Mouse (Mus musculus) hindbrain, embryonic 10.5 days (tissue): ENCODE data around the gene Mlh1. TPM values are rescaled to one million over a fixed set of nuclear protein-coding genes. Genes with fewer than 3 reads are reported as not detected.

Experiments
- DNase-seq: peaks from one replicate; pipeline ENCODE4 v3.0.0-alpha.2; 2017; ENCODE audit warnings: low spot score
- H3K27ac ChIP-seq: fragments of 300-500 bp; sonication (generic); 2 replicates; pipeline ENCODE4 v1.5.1; 2016; ENCODE audit warnings: mild to moderate bottlenecking, moderate library complexity
- H3K27me3 ChIP-seq: fragments of 300-500 bp; sonication (generic); 2 replicates; pipeline ENCODE4 v1.6.1; 2016; ENCODE audit warnings: mild to moderate bottlenecking; ENCODE audit not compliant: poor library complexity, insufficient read depth, severe bottlenecking
- H3K36me3 ChIP-seq: fragments of 300-500 bp; sonication (generic); 2 replicates; pipeline ENCODE4 v1.6.1; 2016; ENCODE audit warnings: mild to moderate bottlenecking, moderate library complexity
- H3K4me1 ChIP-seq: fragments of 300-500 bp; sonication (generic); replicated peaks from 2 replicates; pipeline ENCODE4 v1.6.1; 2016; ENCODE audit warnings: mild to moderate bottlenecking
- H3K4me3 ChIP-seq: fragments of 300-500 bp; sonication (generic); 2 replicates; pipeline ENCODE4 v1.5.1; 2016; ENCODE audit warnings: mild to moderate bottlenecking, moderate library complexity
- H3K9me3 ChIP-seq: fragments of 300-500 bp; sonication (generic); 2 replicates; pipeline ENCODE4 v1.6.1; 2016; ENCODE audit warnings: mild to moderate bottlenecking, moderate library complexity
- WGBS: fragments of 180-500 bp; shearing (Covaris S2); methylation state at CpG from one replicate; pipeline ENCODE4 v1.1.7; 2016; 5-methylcytosine and 5-hydroxymethylcytosine counted together
- polyA plus RNA-seq: library from polyadenylated mRNA; unstranded; fragments of >200 nt; fragmentation: Nextera tagmentation; extraction: Ambion mirVana; gene quantifications from 2 replicates; pipeline ENCODE4 v1.2.1, GENCODE M21; 2016

Gene Mlh1
- polyA plus RNA-seq, 1 experiment from 2014 or later: 41.0 TPM

DNA sequence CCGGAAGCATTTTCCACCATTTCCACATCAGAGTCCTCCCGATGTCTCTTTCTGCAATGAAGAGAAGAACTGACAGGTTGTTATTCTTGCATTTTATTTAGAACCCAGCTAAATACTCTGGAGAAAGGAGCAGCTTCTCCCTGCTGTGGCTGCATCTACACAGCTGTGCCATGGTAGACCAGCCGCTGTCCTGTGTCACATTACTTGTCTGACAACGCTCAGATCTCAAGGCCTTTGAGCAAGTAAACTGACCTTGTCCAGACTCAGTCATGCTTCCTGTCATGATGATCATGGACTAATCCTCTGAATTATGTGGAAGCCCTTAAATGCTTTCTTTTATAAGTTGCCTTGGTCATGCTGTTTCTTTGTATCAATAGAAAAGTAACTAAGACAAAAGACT is 31.8 kb downstream of the Mlh1 start:
- Histone ChIP-seq H3K4me1 (no peaks in the 10 kb centered on the region), H3K27ac (no peak overlapping the region), H3K36me3 (peaks cover 80% of the 10 kb centered on the region), H3K9me3 (no peaks in the 10 kb centered on the region), H3K27me3 (no peaks in the 10 kb centered on the region), H3K4me3 (no peak overlapping the region)
- DNase-seq: no peak
- WGBS: 90% methylated on average over 4 of the region's 4 CpGs

DNA sequence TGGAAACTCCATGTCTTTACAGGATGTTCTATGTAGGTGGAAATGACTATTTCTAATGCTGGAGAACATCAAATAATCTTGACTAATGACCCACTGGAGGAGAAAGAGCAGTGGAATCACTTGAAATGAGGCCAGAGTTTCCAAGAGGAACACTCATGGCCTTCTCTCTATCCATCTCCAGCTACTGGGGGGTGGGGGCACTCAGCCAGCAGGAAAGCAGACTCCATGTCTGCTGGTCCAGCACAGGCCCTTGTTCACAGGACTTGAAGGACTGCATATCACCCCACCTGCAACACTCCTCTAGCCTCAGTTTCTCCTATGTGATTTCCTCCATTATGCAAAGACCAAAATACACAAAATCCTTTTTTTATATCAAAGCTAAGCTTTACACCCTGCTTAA is 33.9 kb downstream of the Mlh1 start:
- DNase-seq: no peak
- no peaks in the 10 kb centered on the region for H3K4me1 ChIP-seq
- no peak overlapping the region for H3K4me3 ChIP-seq
- no peaks in the 10 kb centered on the region for H3K9me3 ChIP-seq
- H3K27me3 ChIP-seq: no peaks in the 10 kb centered on the region
- H3K36me3 ChIP-seq: peaks cover 91% of the 10 kb centered on the region
- H3K27ac ChIP-seq: no peak overlapping the region

DNA sequence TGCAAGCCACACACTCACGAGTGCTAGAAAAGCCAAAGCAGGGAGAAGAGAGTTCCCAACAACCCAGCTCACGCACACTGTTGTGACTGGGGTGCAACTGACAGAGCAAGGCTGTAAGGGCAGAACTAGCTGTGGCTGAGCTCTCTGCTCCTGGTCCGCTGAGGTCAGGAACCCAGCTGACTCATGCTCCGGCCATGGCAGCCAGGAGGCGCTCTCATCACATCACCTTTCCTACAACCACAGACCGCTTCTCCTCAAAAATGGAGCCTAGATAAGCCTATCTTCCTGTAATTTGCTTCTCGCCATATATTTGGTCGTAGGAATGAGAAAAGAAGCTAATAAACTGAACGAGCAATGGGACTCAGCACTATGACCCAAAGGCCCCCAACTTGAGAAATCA is 36.9 kb downstream of the Mlh1 start:
- no peaks in the 10 kb centered on the region for H3K4me1 ChIP-seq
- no peaks in the 10 kb centered on the region for H3K9me3 ChIP-seq
- H3K27me3 ChIP-seq: no peaks in the 10 kb centered on the region
- DNase-seq: no peak
- 94% methylated on average over 9 of the region's 9 CpGs for WGBS
- no peak overlapping the region for H3K27ac ChIP-seq
- H3K36me3 ChIP-seq: peaks cover 92% of the 10 kb centered on the region
- no peak overlapping the region for H3K4me3 ChIP-seq

DNA sequence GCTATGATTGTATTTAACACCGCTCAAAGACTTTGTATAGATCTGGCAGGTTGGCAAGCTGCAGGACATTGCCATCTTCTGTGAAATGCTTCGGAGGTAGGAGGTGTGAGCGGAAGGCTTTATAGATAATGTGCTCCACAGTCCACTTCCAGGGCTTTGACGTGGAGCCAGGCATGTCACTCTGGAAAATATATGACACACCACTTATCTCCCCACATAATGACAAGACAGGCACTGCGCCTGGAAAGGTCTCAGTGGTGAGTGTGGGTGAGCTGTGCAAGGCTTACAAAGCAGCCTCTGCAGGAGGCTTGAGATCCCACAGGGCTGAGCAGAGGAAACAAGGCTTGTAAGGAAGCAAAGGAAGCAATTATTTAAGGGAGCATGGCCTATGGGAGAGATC is 43.1 kb downstream of the Mlh1 start:
- Histone ChIP-seq H3K27ac (no peak overlapping the region), H3K4me3 (no peak overlapping the region), H3K36me3 (peaks cover 92% of the 10 kb centered on the region)

DNA sequence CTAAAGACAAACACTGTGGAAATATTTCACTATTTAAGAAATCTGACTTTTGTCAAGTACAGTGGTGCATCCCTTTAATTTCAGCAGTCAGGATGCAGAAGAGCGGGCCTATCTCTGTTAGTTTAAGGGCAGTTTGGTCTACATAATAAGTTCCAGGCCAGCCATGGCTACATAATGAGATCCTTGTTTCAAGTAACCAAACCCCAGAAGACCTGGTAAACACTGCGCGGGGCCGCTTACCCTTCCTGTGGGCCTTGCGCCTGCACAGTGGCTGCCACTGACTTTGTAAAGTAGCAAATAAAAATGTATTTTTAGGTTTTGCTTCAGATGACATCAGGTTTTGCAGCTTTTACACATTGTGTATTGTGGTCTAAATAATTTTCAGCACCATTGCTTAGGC is 48.2 kb downstream of the Mlh1 start:
- no peaks in the 10 kb centered on the region for H3K27me3 ChIP-seq
- DNase-seq: no peak
- H3K27ac ChIP-seq: no peak overlapping the region
- H3K4me1 ChIP-seq: no peaks in the 10 kb centered on the region
- 85% methylated on average over 5 of the region's 5 CpGs for WGBS
- H3K9me3 ChIP-seq: no peaks in the 10 kb centered on the region
- peaks cover 96% of the 10 kb centered on the region for H3K36me3 ChIP-seq
- no peak overlapping the region for H3K4me3 ChIP-seq

More for the DNA sequence above, 43.1 kb downstream of the Mlh1 start:
- H3K4me1 ChIP-seq: no peaks in the 10 kb centered on the region
- DNase-seq: no peak
- WGBS: 90% methylated on average over 5 of the region's 5 CpGs
- no peaks in the 10 kb centered on the region for H3K27me3 ChIP-seq
- no peaks in the 10 kb centered on the region for H3K9me3 ChIP-seq

DNA sequence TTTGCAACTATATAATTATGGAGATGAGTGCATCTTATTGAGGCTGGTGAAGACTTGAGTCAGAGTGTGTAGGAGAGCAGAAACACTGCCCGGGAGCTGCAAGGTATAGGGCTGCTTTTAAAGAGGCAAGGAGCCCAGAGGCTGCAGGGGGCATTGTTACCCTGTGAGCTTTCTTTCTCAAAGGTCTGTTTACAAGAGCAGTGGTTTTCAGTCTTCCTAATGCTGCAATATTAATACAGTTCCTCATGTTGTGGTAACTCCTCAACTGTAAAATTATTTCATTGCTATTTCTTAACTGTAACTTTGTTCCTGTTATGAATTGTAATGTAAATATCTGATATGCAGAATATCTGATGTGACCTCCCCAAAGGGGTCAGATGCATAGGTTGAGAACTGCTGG is 50.0 kb downstream of the Mlh1 start:
- H3K27ac ChIP-seq: no peak overlapping the region
- H3K9me3 ChIP-seq: no peaks in the 10 kb centered on the region
- H3K36me3 ChIP-seq: peaks cover 90% of the 10 kb centered on the region
- H3K27me3 ChIP-seq: no peaks in the 10 kb centered on the region
- WGBS: 95% methylated on average over 1 of the region's 1 CpGs
- no peak for DNase-seq
- no peak overlapping the region for H3K4me3 ChIP-seq
- H3K4me1 ChIP-seq: no peaks in the 10 kb centered on the region

DNA sequence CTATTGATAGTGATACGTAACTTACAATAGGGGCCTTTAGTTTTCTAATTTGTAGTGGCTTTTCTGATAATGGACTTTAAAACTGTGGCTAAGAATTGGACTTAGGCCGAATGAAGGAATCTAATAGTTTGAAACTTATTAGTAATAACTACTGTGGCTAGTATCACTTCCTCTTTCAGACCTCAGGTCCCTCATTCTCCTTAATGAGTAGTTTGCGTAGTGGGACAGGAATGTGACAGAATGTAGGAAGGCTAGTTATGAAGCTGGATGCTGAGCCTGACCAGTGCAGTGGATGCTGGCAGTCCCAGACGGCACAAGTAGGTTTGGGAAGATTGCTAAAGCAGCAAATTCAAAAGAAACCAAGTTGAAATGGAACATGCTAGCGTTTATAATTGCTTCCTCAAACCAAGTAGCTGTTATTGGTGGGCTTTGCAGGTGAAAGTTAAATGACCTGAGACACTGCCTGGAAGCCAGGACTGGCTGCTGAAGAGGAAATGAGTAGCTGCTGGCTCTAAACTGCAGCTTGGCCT is 51.0 kb downstream of the Mlh1 start:
- no peaks in the 10 kb centered on the region for H3K9me3 ChIP-seq
- no peak overlapping the region for H3K4me3 ChIP-seq
- no peak overlapping the region for H3K27ac ChIP-seq
- no peak for DNase-seq
- H3K36me3 ChIP-seq: peaks cover 90% of the 10 kb centered on the region
- no peaks in the 10 kb centered on the region for H3K27me3 ChIP-seq
- WGBS: 94% methylated on average over 5 of the region's 5 CpGs
- H3K4me1 ChIP-seq: no peaks in the 10 kb centered on the region

DNA sequence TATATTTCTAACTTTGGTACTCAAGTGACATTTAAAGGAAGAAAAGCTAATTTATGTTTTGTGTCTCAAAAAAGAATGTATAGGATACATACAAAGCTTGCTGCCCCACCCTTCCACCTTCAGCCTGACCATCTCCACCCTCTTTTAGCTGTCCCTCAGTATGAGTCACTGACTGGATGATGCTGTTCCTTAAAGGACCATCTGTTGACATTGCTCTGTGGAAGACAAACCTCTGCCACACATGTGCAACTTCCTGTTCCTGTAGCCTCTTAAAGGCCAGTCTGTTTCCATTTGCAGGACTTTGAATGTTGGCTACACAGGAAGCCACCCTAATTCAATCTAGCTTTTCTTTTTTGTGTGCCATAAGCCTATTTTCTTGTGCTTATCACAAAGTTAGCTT is 55.2 kb downstream of the Mlh1 start:
- Histone ChIP-seq H3K36me3 (peaks cover 68% of the 10 kb centered on the region), H3K9me3 (no peaks in the 10 kb centered on the region), H3K27me3 (no peaks in the 10 kb centered on the region), H3K27ac (no peak overlapping the region), H3K4me3 (no peak overlapping the region), H3K4me1 (no peaks in the 10 kb centered on the region)
- no peak for DNase-seq

DNA sequence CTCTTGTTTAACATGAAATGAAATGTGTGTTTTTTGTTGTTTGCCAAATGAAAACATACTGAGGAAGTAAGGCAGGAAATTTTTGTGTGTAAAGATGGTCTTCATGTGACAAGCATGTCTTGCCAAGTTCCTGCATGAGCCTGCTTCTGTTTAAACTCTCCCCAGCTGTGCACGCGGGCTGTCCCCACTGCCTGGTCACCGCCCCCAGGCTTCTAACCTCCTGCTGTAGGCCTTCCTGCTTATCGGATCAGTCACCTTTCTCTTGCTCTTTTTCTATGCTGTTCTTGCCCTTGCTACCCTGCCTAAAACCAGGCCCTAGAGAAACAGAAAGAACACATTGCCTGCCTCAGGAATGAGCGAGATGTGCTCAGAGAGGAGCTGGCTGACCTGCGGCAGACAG is 58.1 kb downstream of the Mlh1 start:
- WGBS: 72% methylated on average over 6 of the region's 6 CpGs
- Histone ChIP-seq H3K4me1 (no peaks in the 10 kb centered on the region), H3K9me3 (no peaks in the 10 kb centered on the region), H3K27me3 (no peaks in the 10 kb centered on the region), H3K27ac (no peak overlapping the region), H3K36me3 (peaks cover 43% of the 10 kb centered on the region), H3K4me3 (no peak overlapping the region)
- no peak for DNase-seq

DNA sequence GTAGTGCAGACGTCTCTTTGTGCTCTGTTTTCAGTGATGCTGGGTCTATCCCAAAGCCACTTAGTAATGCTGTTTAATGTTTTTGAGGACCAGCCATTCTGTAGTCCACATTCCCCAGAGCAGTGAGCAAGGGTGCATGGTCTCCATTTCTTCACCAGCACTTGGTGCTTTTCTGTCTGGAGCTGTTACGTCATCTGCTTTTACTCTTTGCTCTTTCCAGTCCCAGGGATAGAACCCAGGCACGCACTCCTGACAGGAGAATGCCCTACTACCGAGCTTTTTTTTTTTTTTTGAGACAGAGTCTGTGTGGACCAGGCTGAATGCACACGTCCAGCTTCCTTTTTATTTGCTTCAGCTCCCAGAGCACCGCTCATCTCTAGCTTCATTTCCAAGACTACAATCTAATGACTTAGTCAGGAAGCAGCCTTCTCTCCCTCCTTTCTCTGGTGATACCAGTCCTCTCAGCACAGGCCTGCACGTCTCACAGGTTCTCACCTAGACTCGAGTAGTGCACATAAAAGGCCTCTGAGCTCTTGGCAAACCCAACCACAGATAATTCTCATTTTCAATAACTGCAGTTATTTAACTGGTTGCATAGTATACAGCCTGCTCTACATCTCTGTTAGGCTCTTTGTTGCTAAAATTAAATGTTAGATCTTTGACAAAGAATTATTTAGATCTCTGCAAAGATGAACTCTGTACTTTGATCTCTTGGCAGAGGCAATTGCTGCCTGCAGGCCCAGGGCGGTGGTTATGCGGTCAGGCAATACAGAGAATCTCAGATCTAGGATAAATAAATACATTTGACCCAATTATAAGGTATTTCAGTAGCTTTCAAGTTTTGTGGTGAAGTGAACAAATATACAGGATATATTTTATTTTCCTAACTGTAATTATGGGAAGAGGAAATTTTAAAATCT is 60.2 kb downstream of the Mlh1 start:
- Histone ChIP-seq H3K4me3 (no peak overlapping the region), H3K27ac (no peak overlapping the region), H3K36me3 (peaks cover 43% of the 10 kb centered on the region), H3K9me3 (no peaks in the 10 kb centered on the region), H3K27me3 (no peaks in the 10 kb centered on the region), H3K4me1 (no peaks in the 10 kb centered on the region)
- 85% methylated on average over 10 of the region's 10 CpGs for WGBS
- no peak for DNase-seq

DNA sequence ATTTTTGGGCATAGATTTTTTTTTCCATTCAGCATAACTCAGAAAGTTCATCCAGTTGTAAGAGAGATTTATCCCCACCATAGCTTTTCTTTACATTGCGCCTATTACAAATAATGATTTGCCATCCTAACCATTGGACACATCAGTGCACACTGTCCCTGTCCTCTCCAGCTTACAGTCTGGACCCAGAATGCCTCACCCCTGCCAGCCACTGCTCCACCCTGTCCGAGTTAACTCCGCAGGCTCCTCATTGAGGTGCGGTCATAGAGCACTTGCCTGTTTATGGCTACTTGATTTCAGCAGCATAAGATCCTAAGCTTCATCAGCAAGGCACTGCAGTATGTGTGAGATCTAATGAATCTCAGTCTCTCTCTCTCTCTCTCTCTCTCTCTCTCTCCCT is 61.2 kb downstream of the Mlh1 start:
- WGBS: 89% methylated on average over 4 of the region's 4 CpGs
- Histone ChIP-seq H3K4me3 (no peak overlapping the region), H3K36me3 (peaks cover 38% of the 10 kb centered on the region), H3K9me3 (no peaks in the 10 kb centered on the region), H3K27ac (no peak overlapping the region), H3K27me3 (no peaks in the 10 kb centered on the region), H3K4me1 (no peaks in the 10 kb centered on the region)
- DNase-seq: no peak

DNA sequence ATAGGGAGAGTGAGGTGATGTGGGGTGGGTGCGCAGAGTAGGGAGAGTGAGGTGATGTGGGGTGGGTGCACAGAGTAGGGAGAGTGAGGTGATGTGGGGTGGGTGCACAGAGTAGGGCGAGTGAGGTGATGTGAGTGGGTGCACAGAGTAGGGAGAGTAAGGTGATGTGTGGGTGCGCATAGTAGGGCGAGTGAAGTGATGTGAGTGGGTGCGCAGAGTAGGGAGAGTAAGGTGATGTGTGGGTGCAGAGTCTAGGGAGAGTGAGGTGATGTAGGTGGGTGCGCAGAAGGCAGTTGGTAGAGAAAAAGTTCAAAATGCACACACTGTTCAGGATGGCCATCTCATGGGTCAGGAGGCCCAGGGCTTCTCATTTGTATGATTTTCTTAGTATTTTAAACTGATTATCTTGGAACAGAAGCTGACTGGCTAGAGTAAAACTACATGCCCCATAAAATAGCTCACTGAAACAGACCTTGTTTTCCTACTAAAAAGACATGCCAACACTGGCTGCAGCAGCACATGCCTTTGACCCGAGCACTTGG is 62.4 kb downstream of the Mlh1 start:
- WGBS: 91% methylated on average over 7 of the region's 7 CpGs
- Histone ChIP-seq H3K4me3 (no peak overlapping the region), H3K9me3 (no peaks in the 10 kb centered on the region), H3K36me3 (peaks cover 34% of the 10 kb centered on the region), H3K27me3 (no peaks in the 10 kb centered on the region), H3K4me1 (no peaks in the 10 kb centered on the region), H3K27ac (no peak overlapping the region)
- no peak for DNase-seq

DNA sequence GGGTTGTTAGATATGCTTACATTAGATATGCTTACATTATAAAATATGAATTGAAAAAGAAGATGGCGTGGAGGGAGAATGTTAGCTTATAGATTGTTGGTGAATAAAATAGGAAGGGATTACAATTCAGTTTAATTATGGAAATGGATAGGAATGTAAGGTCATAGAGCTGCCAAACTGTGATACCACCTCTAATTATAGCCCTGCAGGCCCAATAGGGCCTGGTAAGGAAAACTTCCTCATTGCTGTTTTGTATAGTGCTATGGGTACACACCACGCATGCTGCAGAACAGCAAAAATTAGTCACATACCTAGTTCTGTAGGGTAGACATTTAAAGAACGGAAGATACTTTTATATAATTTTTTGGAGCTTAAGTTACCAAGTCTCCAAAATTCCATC is 63.4 kb downstream of the Mlh1 start:
- Histone ChIP-seq H3K4me3 (no peak overlapping the region), H3K4me1 (no peaks in the 10 kb centered on the region), H3K27me3 (no peaks in the 10 kb centered on the region), H3K27ac (no peak overlapping the region), H3K36me3 (peaks cover 28% of the 10 kb centered on the region), H3K9me3 (no peaks in the 10 kb centered on the region)
- WGBS: 97% methylated on average over 3 of the region's 3 CpGs
- no peak for DNase-seq
